Mouse (Mus musculus): ENCODE results near the gene F2rl1. TPM values are rescaled to one million over a fixed set of nuclear protein-coding genes. Genes with fewer than 3 reads are reported as not detected.

The F2rl1 gene
- polyA plus RNA-seq, 1 experiment from 2014 or later, result not detected

GRCm38 (mm10) chr13:95529246-95529645 is 4.2 kb upstream of the F2rl1 start:
- no peak for ATAC-seq (replicated peaks; ENCODE audit: low FRiP score)
- no peak overlapping the region for H3K9ac ChIP-seq (ENCODE audit: low read length)
- no peaks in the 10 kb centered on the region for H3K36me3 ChIP-seq (ENCODE audit: control insufficient read depth, insufficient read depth, low read length)
- no peaks in the 10 kb centered on the region for H3K9me3 ChIP-seq (ENCODE audit: control insufficient read depth, low read length)
- no peak overlapping the region for H3K4me3 ChIP-seq (ENCODE audit: low read depth, low read length)
- H3K27ac ChIP-seq (ENCODE audit: low read depth, low read length), result no peak overlapping the region
- peaks cover 7% of the 10 kb centered on the region; the same call in 1 of the 2 replicates for H3K4me1 ChIP-seq (replicated peaks; ENCODE audit: control insufficient read depth, insufficient read depth, low read length)
- WGBS, result 84% methylated on average over 2 of the region's 2 CpGs
- no peak overlapping the region for H3K4me2 ChIP-seq (ENCODE audit: low read depth, low read length, severe bottlenecking)
- DNase-seq (ENCODE audit: low spot score), result no peak
- peaks cover 27% of the 10 kb centered on the region for H3K27me3 ChIP-seq (ENCODE audit: control insufficient read depth, insufficient read depth, low read length)

GRCm38 (mm10) chr13:95524424-95524673 is 678 bp downstream of the F2rl1 start:
- H3K4me2 ChIP-seq (ENCODE audit: low read depth, low read length, severe bottlenecking), result peak overlapping the region; percentile 68
- 0% methylated on average over 13 of the region's 13 CpGs for WGBS
- H3K27ac ChIP-seq (ENCODE audit: low read depth, low read length), result no peak overlapping the region
- no peaks in the 10 kb centered on the region for H3K9me3 ChIP-seq (ENCODE audit: control insufficient read depth, low read length)
- peak overlapping the region; percentile 35 for H3K4me3 ChIP-seq (ENCODE audit: low read depth, low read length)
- no peak for DNase-seq (ENCODE audit: low spot score)
- H3K4me1 ChIP-seq (replicated peaks; ENCODE audit: control insufficient read depth, insufficient read depth, low read length), result peaks cover 7% of the 10 kb centered on the region; the same call in 1 of the 2 replicates
- no peaks in the 10 kb centered on the region for H3K36me3 ChIP-seq (ENCODE audit: control insufficient read depth, insufficient read depth, low read length)
- H3K9ac ChIP-seq (ENCODE audit: low read length), result peak overlapping the region; percentile 27
- peaks cover 38% of the 10 kb centered on the region for H3K27me3 ChIP-seq (ENCODE audit: control insufficient read depth, insufficient read depth, low read length)
- ATAC-seq (replicated peaks; ENCODE audit: low FRiP score), result no peak

DNA sequence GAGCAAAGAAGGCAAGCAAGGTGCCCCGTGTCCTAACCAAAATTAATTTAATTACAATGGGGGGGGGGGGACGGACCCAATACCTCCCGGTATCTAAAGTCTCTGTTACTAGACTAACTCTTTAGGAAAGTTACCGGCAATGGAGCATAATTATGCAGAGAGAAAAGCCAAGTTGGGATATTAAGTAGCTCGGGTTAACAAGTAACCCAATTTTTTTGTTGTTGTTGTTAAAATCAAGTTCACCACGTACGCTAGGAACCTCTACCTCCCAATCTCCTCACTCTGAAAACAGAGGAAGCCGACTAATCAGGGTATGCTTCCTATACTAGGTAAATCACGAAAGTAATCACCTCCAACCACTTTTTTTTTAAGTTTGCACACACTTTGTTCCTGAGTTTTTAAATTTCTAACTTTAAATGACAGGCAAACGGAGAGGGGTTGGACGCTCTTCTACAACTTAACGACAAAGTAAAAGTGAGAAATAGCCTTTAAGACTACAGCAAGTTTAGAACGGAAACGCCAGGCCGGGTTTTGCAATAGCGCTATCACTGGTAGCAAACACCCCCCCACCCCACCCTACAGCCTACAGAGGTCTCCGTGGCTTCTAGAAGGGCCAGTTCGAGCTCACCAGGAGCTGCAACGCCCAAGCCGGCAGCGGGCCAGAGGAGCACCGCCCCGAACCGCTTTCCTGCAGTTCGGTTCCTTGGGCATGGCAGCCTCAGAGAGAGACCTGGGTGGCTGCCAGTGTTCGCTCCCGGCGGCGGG is 1.2 kb downstream of the F2rl1 start:
- ATAC-seq (replicated peaks; ENCODE audit: low FRiP score), result no peak

GRCm38 (mm10) chr13:95522176-95522575 is 2.9 kb downstream of the F2rl1 start:
- Histone ChIP-seq H3K4me1 (replicated peaks; ENCODE audit: control insufficient read depth, insufficient read depth, low read length) (peaks cover 7% of the 10 kb centered on the region; the same call in 1 of the 2 replicates), H3K4me3 (ENCODE audit: low read depth, low read length) (no peak overlapping the region), H3K9ac (ENCODE audit: low read length) (no peak overlapping the region), H3K4me2 (ENCODE audit: low read depth, low read length, severe bottlenecking) (no peak overlapping the region), H3K27me3 (ENCODE audit: control insufficient read depth, insufficient read depth, low read length) (peaks cover 37% of the 10 kb centered on the region), H3K27ac (ENCODE audit: low read depth, low read length) (no peak overlapping the region), H3K36me3 (ENCODE audit: control insufficient read depth, insufficient read depth, low read length) (no peaks in the 10 kb centered on the region), H3K9me3 (ENCODE audit: control insufficient read depth, low read length) (no peaks in the 10 kb centered on the region)
- WGBS, result 91% methylated on average over 10 of the region's 10 CpGs
- ATAC-seq (replicated peaks; ENCODE audit: low FRiP score) (no peak), DNase-seq (ENCODE audit: low spot score) (no peak)

More for the DNA sequence above, 1.2 kb downstream of the F2rl1 start:
- H3K27ac ChIP-seq (ENCODE audit: low read depth, low read length), result no peak overlapping the region
- peaks cover 7% of the 10 kb centered on the region; the same call in 1 of the 2 replicates for H3K4me1 ChIP-seq (replicated peaks; ENCODE audit: control insufficient read depth, insufficient read depth, low read length)
- H3K27me3 ChIP-seq (ENCODE audit: control insufficient read depth, insufficient read depth, low read length), result peaks cover 38% of the 10 kb centered on the region
- H3K9ac ChIP-seq (ENCODE audit: low read length), result peak overlapping the region; percentile 27
- no peaks in the 10 kb centered on the region for H3K36me3 ChIP-seq (ENCODE audit: control insufficient read depth, insufficient read depth, low read length)
- no peaks in the 10 kb centered on the region for H3K9me3 ChIP-seq (ENCODE audit: control insufficient read depth, low read length)
- peak overlapping the region; percentile 35 for H3K4me3 ChIP-seq (ENCODE audit: low read depth, low read length)
- peak; percentile 60 for DNase-seq (ENCODE audit: low spot score)
- WGBS, result 2% methylated on average over 28 of the region's 29 CpGs
- peak overlapping the region; percentile 68 for H3K4me2 ChIP-seq (ENCODE audit: low read depth, low read length, severe bottlenecking)

DNA sequence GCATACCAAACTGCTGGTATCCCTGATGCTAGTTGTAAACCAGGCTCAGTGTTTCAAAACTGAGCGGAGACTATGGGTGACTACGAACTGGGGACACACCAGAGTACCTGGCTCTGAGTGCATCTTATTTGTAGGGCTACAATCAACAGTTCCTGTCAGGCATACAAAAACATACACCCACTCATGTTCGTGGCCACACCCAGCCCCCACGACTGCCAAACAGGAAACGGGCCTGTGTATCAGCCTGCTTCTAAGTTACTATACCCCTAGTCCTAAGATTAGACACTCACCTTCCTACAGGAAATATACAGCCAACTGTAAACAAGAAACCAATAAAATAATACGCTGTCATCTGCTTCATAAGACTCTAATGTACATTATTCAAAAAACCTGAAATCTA is 4.0 kb downstream of the F2rl1 start:
- ATAC-seq (replicated peaks; ENCODE audit: low FRiP score), result no peak
- WGBS, result 80% methylated on average over 6 of the region's 6 CpGs
- no peak overlapping the region for H3K27ac ChIP-seq (ENCODE audit: low read depth, low read length)
- no peaks in the 10 kb centered on the region for H3K36me3 ChIP-seq (ENCODE audit: control insufficient read depth, insufficient read depth, low read length)
- H3K4me3 ChIP-seq (ENCODE audit: low read depth, low read length), result no peak overlapping the region
- no peak for DNase-seq (ENCODE audit: low spot score)
- peaks cover 28% of the 10 kb centered on the region for H3K27me3 ChIP-seq (ENCODE audit: control insufficient read depth, insufficient read depth, low read length)
- H3K4me2 ChIP-seq (ENCODE audit: low read depth, low read length, severe bottlenecking), result no peak overlapping the region
- peaks cover 7% of the 10 kb centered on the region; the same call in 1 of the 2 replicates for H3K4me1 ChIP-seq (replicated peaks; ENCODE audit: control insufficient read depth, insufficient read depth, low read length)
- no peaks in the 10 kb centered on the region for H3K9me3 ChIP-seq (ENCODE audit: control insufficient read depth, low read length)
- no peak overlapping the region for H3K9ac ChIP-seq (ENCODE audit: low read length)

DNA sequence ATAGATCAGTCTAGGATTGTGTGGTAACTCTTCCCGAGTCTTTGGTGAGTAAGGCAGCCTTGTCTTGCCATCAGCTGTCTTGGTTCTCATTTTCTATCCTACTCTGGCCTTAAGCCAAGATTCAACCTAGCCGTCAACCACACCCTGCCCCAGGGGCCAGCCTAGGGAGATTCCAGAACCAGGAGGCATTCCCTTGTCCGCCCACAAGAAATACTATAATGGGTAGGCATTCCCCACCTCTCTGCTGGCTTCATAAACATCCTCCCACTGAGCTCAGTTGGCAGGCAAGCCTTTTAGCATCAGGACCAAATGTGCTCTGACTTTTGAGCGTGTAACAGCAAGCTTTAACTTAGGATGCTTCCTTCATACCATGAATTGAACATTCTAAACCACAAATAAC is 10.3 kb downstream of the F2rl1 start:
- ATAC-seq (replicated peaks; ENCODE audit: low FRiP score) (no peak), DNase-seq (ENCODE audit: low spot score) (no peak)
- Histone ChIP-seq H3K4me3 (ENCODE audit: low read depth, low read length) (no peak overlapping the region), H3K9ac (ENCODE audit: low read length) (no peak overlapping the region), H3K27ac (ENCODE audit: low read depth, low read length) (no peak overlapping the region), H3K4me1 (replicated peaks; ENCODE audit: control insufficient read depth, insufficient read depth, low read length) (no peaks in the 10 kb centered on the region), H3K9me3 (ENCODE audit: control insufficient read depth, low read length) (no peaks in the 10 kb centered on the region), H3K27me3 (ENCODE audit: control insufficient read depth, insufficient read depth, low read length) (no peaks in the 10 kb centered on the region), H3K4me2 (ENCODE audit: low read depth, low read length, severe bottlenecking) (no peak overlapping the region), H3K36me3 (ENCODE audit: control insufficient read depth, insufficient read depth, low read length) (no peaks in the 10 kb centered on the region)
- WGBS, result 89% methylated on average over 4 of the region's 4 CpGs

DNA sequence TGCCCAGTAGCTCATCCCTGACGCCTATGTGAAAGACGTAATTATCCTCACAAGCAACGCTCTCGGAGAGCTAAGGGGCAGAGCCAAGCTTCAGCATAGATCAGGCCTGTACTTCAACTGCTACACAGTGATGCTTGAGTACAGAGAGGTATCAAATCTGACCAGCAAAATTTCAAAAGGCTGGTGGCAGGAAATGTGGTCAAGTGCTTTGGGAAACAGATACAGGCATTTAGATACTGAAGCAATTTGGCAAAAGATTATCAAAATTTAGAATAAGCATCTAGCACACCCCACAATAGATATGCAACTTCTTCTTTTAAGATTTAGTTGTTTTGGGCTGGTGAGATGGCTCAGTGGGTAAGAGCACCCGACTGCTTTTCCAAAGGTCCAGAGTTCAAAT is 15.0 kb downstream of the F2rl1 start:
- H3K4me3 ChIP-seq (ENCODE audit: low read depth, low read length), result no peak overlapping the region
- 92% methylated on average over 5 of the region's 5 CpGs for WGBS
- H3K9me3 ChIP-seq (ENCODE audit: control insufficient read depth, low read length), result no peaks in the 10 kb centered on the region
- no peak overlapping the region for H3K4me2 ChIP-seq (ENCODE audit: low read depth, low read length, severe bottlenecking)
- no peaks in the 10 kb centered on the region for H3K36me3 ChIP-seq (ENCODE audit: control insufficient read depth, insufficient read depth, low read length)
- DNase-seq (ENCODE audit: low spot score) (no peak), ATAC-seq (replicated peaks; ENCODE audit: low FRiP score) (no peak)
- H3K9ac ChIP-seq (ENCODE audit: low read length), result no peak overlapping the region
- H3K4me1 ChIP-seq (replicated peaks; ENCODE audit: control insufficient read depth, insufficient read depth, low read length), result no peaks in the 10 kb centered on the region
- H3K27ac ChIP-seq (ENCODE audit: low read depth, low read length), result no peak overlapping the region
- H3K27me3 ChIP-seq (ENCODE audit: control insufficient read depth, insufficient read depth, low read length), result no peaks in the 10 kb centered on the region

DNA sequence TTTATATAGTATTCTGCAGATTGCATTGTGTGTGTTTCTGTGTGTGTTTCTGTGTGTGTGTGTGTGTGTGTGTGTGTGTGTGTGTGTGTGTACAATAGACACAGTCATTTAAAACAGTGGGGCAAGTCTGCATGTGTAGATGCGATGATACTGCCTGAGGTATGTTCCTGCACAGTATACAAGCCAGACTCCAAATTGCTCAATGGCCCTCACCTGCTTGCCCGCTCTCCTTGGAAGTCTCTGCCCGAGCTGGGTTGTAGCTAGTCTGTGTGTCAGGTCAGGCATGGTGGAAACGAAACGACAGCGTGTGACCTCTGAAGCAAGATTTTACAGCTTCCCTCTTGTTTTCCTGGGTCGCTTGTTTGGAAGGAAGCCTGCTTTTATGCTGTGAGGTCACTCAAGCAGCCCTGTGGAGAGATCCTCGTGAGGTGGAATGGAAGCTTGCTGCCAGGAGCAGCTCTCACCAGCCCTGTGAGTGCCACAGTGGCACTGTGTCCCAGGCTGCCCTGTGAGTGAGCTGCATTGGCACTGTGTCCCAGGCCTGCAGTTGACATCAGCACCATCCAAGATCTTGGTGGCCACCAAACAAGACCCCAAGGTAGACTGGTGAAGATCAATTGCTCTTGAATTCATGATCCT is 21.6 kb downstream of the F2rl1 start:
- 82% methylated on average over 8 of the region's 8 CpGs for WGBS
- Histone ChIP-seq H3K27ac (ENCODE audit: low read depth, low read length) (no peak overlapping the region), H3K4me3 (ENCODE audit: low read depth, low read length) (no peak overlapping the region), H3K9me3 (ENCODE audit: control insufficient read depth, low read length) (no peaks in the 10 kb centered on the region), H3K36me3 (ENCODE audit: control insufficient read depth, insufficient read depth, low read length) (no peaks in the 10 kb centered on the region), H3K4me1 (replicated peaks; ENCODE audit: control insufficient read depth, insufficient read depth, low read length) (no peaks in the 10 kb centered on the region), H3K27me3 (ENCODE audit: control insufficient read depth, insufficient read depth, low read length) (no peaks in the 10 kb centered on the region), H3K9ac (ENCODE audit: low read length) (no peak overlapping the region), H3K4me2 (ENCODE audit: low read depth, low read length, severe bottlenecking) (no peak overlapping the region)
- ATAC-seq (replicated peaks; ENCODE audit: low FRiP score) (no peak), DNase-seq (ENCODE audit: low spot score) (no peak)

- no peak for DNase-seq (ENCODE audit: low spot score)
- no peaks in the 10 kb centered on the region for H3K36me3 ChIP-seq (ENCODE audit: control insufficient read depth, insufficient read depth, low read length)
- 93% methylated on average over 3 of the region's 3 CpGs for WGBS
- no peak overlapping the region for H3K9ac ChIP-seq (ENCODE audit: low read length)
- peaks cover 3% of the 10 kb centered on the region; the same call in 1 of the 2 replicates for H3K4me1 ChIP-seq (replicated peaks; ENCODE audit: control insufficient read depth, insufficient read depth, low read length)
- H3K4me3 ChIP-seq (ENCODE audit: low read depth, low read length), result no peak overlapping the region
- ATAC-seq (replicated peaks; ENCODE audit: low FRiP score), result no peak
- H3K27ac ChIP-seq (ENCODE audit: low read depth, low read length), result no peak overlapping the region
- no peak overlapping the region for H3K4me2 ChIP-seq (ENCODE audit: low read depth, low read length, severe bottlenecking)
- H3K27me3 ChIP-seq (ENCODE audit: control insufficient read depth, insufficient read depth, low read length), result no peaks in the 10 kb centered on the region
- no peaks in the 10 kb centered on the region for H3K9me3 ChIP-seq (ENCODE audit: control insufficient read depth, low read length)
Observed at GRCm38 (mm10) chr13:95496601-95497000, 28.4 kb downstream of the F2rl1 start.
